ENCODE assay signal across 10 mouse cellular contexts in genomic region chr11:98953835-98954320, GRCm38 (mm10). TPM values are rescaled to one million over a fixed set of nuclear protein-coding genes. Genes with fewer than 3 reads are reported as not detected.
DNase-seq lines count a peak whose midpoint lies in the region; ATAC-seq lines count a peak whose summit lies in the region.
"Had no signal": no experiment of that assay in that cellular context is flagged by ENCODE, and none has a peak within 500 bp of the region (broad histone marks: within the 10 kb centered on the region; RNA-seq: fewer than 3 reads in every experiment).

No protein-coding gene starts in this region.

- peak overlapping the region; percentile 77; the same call in 1 of the 2 replicates for H3K27ac ChIP-seq in neural tube, embryonic 15.5 days (replicated peaks)

- no peaks in the 10 kb centered on the region for H3K9me3 ChIP-seq in megakaryocyte, embryonic 14.5 days
- no peaks in the 10 kb centered on the region for H3K9me3 ChIP-seq in neural tube, embryonic 15.5 days (replicated peaks)

- peaks cover 57% of the 10 kb centered on the region for H3K4me1 ChIP-seq in megakaryocyte, embryonic 14.5 days
- H3K4me1 ChIP-seq in neural tube, embryonic 15.5 days, result peaks cover 57% of the 10 kb centered on the region

- 35% methylated on average over 13 of the region's 13 CpGs for WGBS in neural tube, embryonic 15.5 days

- no peaks in the 10 kb centered on the region for H3K36me3 ChIP-seq in megakaryocyte, embryonic 14.5 days (replicated peaks; ENCODE audit: low read length)
- H3K36me3 ChIP-seq in neural tube, embryonic 15.5 days, result 0 out of 2 replicates have a peak, but pooled peaks cover 4% of the 10 kb centered on the region

- H3K9ac ChIP-seq in neural tube, embryonic 15.5 days (replicated peaks), result no peak overlapping the region

- H3K27me3 ChIP-seq in megakaryocyte, embryonic 14.5 days (replicated peaks), result peaks cover 76% of the 10 kb centered on the region
- no peaks in the 10 kb centered on the region for H3K27me3 ChIP-seq in neural tube, embryonic 15.5 days (replicated peaks)

- ATAC-seq in megakaryocyte, adult 5-6 weeks (ENCODE audit: poor library complexity, severe bottlenecking), result no peak
- ATAC-seq in neural tube, embryonic 15.5 days (ENCODE audit: low FRiP score), result no peak

- H3K4me2 ChIP-seq in neural tube, embryonic 15.5 days, result peak overlapping the region; percentile 34

- peak overlapping the region; percentile 59 for H3K4me3 ChIP-seq in megakaryocyte, embryonic 14.5 days (replicated peaks)
- H3K4me3 ChIP-seq in neural tube, embryonic 15.5 days (replicated peaks), result no peak overlapping the region

- DNase-seq in adrenal gland, postnatal 14 days, result peak; percentile 48
- no peak for DNase-seq in adrenal gland, adult 18-20 months (ENCODE audit: low spot score in 2 of 2)
- peak; percentile 12 for DNase-seq in kidney, postnatal 14 days
- DNase-seq in right cerebral cortex, adult 2 months (ENCODE audit: low spot score in 2 of 2), result no peak
- DNase-seq in retina, embryonic 14.5 days (ENCODE audit: low spot score), result no peak
- DNase-seq: right cerebral cortex, postnatal 25 days had no signal

RNA-seq across cellular contexts. Expression of gene Rara, which starts 26.3 kb away (rescaled TPM):
- total RNA-seq in adrenal gland, postnatal 14 days (2021), result 24.5 and 29.3 TPM in 2 replicates
- total RNA-seq in adrenal gland, adult 18-20 months (2021), result 10 to 100 TPM; 16.2 to 16.7 TPM
- polyA plus RNA-seq in megakaryocyte, embryonic 14.5 days (2012; ENCODE audit: insufficient read depth, low replicate concordance), result 11.8 and 25.3 TPM in 2 replicates
- 124 and 125 TPM in 2 replicates for total RNA-seq in megakaryocyte, adult 5-6 weeks (2015)
- total RNA-seq in megakaryocyte, adult 5-6 weeks (2017), result 38.8 and 43.3 TPM in 2 replicates
- 17.3 and 19.9 TPM in 2 replicates for polyA plus RNA-seq in neural tube, embryonic 15.5 days (2015; fragmentation: Nextera tagmentation; extraction: Ambion mirVana)

RNA-seq across cellular contexts. Expression of gene Gjd3, which starts 28.9 kb away (rescaled TPM):
- not detected in 2 replicates for total RNA-seq in adrenal gland, postnatal 14 days (2021)
- total RNA-seq in adrenal gland, adult 18-20 months (2021), result not detected
- polyA plus RNA-seq in megakaryocyte, embryonic 14.5 days (2012; ENCODE audit: insufficient read depth, low replicate concordance), result not detected in 2 replicates
- total RNA-seq in megakaryocyte, adult 5-6 weeks (2015), result not detected in 2 replicates
- not detected in 2 replicates for total RNA-seq in megakaryocyte, adult 5-6 weeks (2017)
- 2.2 and 3.0 TPM in 2 replicates for polyA plus RNA-seq in neural tube, embryonic 15.5 days (2015; fragmentation: Nextera tagmentation; extraction: Ambion mirVana)
- polyA plus RNA-seq: inflammation-experienced regulatory T-cells, adult 6 months had no signal

RNA-seq across cellular contexts. Expression of gene Cdc6, which starts 46.3 kb away (rescaled TPM):
- 3.5 and 5.8 TPM in 2 replicates for total RNA-seq in adrenal gland, postnatal 14 days (2021)
- total RNA-seq in adrenal gland, adult 18-20 months (2021), result under 1 TPM; 0.32 to 0.43 TPM
- polyA plus RNA-seq in megakaryocyte, embryonic 14.5 days (2012; ENCODE audit: insufficient read depth, low replicate concordance), result 0.44 TPM in 1 of 2 replicates, not detected in the other
- 26.4 and 31.3 TPM in 2 replicates for total RNA-seq in megakaryocyte, adult 5-6 weeks (2015)
- total RNA-seq in megakaryocyte, adult 5-6 weeks (2017), result 26.5 and 27.5 TPM in 2 replicates
- 3.8 and 12.0 TPM in 2 replicates for polyA plus RNA-seq in neural tube, embryonic 15.5 days (2015; fragmentation: Nextera tagmentation; extraction: Ambion mirVana)

Comparison
In these comparisons a context has a peak if more than half of its experiments do, and no peak if none do; other contexts are left out.
1. DNase-seq: peak in adrenal gland, postnatal 14 days (single experiment) and kidney, postnatal 14 days (single experiment); none in adrenal gland, adult 18-20 months (0 of 2), right cerebral cortex, adult 2 months (0 of 2) and retina, embryonic 14.5 days (single experiment).